Mouse (Mus musculus) brain, adult 2 months (tissue): ENCODE measurements around the gene Zfp454.
A peak's percentile ranks its signal among the peaks of the same experiment; 100 is the strongest.

Experiments used
- DNase-seq: peaks from one replicate; pipeline ENCODE4 v3.0.0; 2011; ENCODE audit warnings: low read depth, low spot score

Gene Zfp454

DNA sequence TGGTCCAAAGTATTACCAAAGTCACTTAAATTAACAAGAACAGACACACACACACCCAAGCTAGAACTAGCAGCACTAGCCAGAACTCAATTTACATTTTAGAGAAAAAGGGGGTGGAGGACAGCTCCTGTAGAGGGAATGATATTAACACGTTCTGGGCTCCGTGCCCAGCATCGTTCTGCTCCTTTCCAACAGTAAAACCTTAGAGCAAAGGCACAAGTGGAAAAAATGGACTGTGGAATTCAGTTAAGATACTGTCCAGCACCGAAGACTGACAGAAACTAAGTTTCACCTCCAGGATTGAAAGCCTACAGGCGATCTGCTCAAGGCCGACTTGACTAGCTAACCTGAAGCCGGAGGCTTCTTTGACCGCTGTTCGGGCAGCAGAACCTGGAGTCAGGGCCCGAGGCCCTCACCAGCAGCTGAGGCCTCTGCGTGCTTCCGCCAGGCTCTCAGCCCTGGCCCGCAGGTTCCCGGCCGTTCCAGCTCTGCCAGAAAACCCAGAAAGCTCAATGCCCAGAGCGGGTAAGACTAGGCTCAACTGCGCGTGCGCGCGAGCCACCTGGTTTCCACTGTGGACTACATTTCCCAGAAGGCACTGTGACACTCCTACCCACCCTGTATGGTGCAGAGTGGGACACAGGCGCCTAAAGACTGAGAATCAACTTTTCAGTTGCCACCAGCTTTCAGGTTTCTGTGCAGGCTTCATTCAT is 46.3 kb downstream of the Zfp454 start, which contains the start of gene Zfp879:
Gene Zfp879, minus strand, starts transcription at position 530 of the 713 bp plus-strand sequence.
- peak; percentile 98 for DNase-seq

DNA sequence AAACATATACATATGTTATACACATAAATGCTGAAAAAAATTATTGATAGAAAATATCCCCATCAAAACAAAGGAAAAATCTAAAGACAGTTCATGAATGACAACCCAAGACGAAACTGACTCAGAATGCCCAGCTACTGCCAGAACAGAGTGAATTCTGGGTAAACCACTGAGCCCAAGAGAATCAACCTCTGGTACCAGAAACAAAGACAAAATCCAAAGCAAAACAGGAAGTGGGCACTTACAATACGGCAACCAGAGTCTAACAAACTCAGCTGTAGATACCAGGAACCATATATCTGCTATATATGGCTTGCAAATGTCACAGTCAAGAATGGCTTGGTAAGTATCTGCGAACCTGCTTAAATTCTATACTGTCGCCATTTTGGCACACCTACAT is 51.7 kb downstream of the Zfp454 start:
- DNase-seq: no peak

DNA sequence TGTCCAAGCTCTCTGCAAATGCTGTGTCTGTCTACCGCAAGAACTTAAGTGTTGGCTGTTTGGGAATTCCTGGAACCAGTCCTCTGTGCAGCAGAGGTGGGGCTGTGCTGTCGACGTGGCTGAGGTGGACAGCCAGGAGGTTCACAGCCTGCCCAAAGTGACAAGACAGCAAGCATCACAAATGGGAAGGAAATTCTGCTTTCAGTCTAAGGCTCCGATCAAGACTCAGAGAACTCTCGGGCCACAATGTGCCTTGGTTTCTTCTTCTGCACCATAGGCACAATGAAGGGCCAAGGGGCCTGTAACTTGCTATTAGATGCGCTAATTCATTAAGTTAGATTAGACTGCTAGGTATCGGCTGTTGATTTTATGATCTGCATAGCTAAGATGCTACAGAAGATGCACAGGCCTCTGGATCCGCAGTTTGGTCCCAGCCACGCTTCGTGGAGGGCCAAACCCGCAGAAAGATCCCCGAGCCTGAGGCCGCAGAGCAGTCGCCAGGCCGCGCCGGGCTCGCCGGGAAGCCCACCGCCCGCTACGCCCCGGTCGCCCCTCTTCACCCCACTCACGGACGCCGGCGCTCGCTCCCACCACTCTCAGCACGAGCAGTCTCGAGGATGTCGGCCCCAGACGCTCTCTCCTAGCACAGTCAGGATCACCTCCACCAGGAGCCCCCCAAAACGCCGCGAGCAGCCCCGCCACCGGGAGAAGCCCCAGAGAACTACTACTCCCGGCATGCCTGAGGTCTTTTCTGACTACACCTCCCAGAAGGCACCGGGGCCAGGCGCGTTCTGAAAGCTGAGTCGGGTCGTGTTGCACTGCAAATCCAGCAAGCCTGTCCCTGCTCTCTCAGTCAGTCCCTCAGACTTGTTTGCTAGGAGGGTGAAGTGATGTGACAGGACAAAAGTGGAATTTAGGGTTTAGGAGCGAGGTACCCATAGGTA is 60.2 kb downstream of the Zfp454 start, which contains the start of gene Zfp354c:
Gene Zfp354c, minus strand, starts transcription at position 715 of the 944 bp plus-strand sequence.
- DNase-seq: peak; percentile 95

DNA sequence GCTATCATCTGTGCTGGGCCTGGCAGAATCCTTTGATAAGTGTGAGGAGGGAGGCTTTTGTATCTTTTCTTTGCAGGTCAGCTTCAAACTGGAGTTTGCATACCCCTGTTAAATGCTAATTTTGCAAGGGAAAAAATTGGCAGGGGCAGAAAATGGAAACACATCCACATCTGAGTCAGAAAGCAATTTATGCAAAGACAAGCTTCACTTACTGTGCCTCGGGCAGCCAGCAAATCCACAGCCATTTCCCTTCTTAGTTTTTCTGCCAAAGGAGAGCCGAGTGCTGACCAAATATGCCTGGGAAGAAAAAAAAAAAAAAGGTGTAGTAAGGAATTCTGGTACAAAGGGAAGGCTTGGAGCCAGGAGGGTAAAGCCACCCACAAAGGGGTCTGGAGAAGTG is 61.2 kb downstream of the Zfp454 start:
- DNase-seq: no peak
